Mouse (Mus musculus) liver, embryonic 14.5 days (tissue): ENCODE measurements around the gene Hpca.
A peak's percentile ranks its signal among the peaks of the same experiment; 100 is the strongest.

ENCODE experiments used
- CTCF ChIP-seq: IDR thresholded peaks from 2 replicates; pipeline ENCODE4 v1.5.1; 2016; ENCODE audit warnings: antibody characterized with exemption, low read depth, control low read depth
- EP300 ChIP-seq: IDR thresholded peaks from 2 replicates; pipeline ENCODE4 v1.6.1; 2016; ENCODE audit warnings: antibody characterized with exemption, low read depth

DNA sequence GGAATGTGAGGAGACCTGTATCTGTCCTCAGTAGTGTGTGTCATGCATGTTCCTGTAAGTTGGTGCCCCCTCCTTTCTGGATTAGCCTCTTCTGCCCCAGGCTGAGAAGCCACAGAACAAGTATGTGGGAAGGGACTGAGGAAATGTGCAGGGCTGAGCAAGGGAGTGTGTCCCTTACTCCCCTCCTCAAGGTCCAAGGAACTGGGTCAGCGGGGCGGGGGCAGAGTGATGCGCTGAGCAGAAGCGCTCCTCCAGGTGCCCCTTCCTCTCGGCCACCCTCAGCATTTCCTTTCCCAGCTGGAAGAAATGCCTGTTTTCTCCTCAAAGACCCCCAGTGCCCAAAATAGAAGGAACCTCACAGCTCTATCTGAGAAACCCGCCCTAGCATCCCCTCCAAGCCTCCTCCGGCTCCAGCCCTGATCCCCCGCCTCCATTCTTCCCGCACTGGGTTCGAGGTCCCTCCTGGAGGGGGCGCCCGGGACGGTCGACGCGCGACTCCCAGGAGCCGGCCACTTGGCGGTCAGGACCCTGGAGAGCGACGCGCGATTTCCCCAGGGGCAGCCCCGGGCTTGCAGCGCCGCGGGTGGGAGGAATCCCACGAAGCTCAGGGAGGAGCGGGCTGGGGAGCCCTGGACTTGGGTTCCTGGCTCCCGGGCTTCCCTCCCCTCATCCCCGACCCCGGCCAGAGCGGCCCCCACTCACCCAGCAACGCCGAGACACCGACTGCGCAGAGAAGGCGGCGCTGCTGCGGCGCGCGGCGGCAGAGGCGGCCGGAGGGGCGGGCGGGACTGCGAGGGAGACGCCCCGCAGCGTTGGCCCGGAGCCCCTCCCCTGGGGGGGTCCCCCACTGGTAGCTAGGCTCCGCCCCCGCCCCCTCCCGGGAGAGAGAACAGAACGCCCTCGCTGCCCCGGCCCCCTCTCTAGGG, 1.1 kb downstream of the Hpca start:
- peak; percentile 37; the same call in 1 of the 2 replicates for TF ChIP-seq CTCF
- TF ChIP-seq EP300, result no peak
